Mouse (Mus musculus) hindbrain, embryonic 12.5 days (tissue): ENCODE data around the gene Vps16. TPM values are rescaled to one million over a fixed set of nuclear protein-coding genes. Genes with fewer than 3 reads are reported as not detected.

Experiments
- ATAC-seq: fragments of 200-750 bp; cut with Nextera tagmentation; 2 replicates; pipeline ENCODE4 v1.8.0; 2017; ENCODE audit warnings: moderate TSS enrichment; ENCODE audit not compliant: low FRiP score
- H3K27ac ChIP-seq: fragments of 300-500 bp; sonication (generic); 2 replicates; pipeline ENCODE4 v1.5.1; 2016; ENCODE audit warnings: mild to moderate bottlenecking
- H3K27me3 ChIP-seq: fragments of 300-500 bp; sonication (generic); 2 replicates; pipeline ENCODE4 v1.6.1; 2016; ENCODE audit warnings: mild to moderate bottlenecking
- H3K36me3 ChIP-seq: fragments of 300-500 bp; sonication (generic); 2 replicates; pipeline ENCODE4 v1.6.1; 2016; ENCODE audit warnings: mild to moderate bottlenecking
- H3K4me1 ChIP-seq: fragments of 300-500 bp; sonication (generic); 2 replicates; pipeline ENCODE4 v1.6.1; 2016
- H3K4me2 ChIP-seq: fragments of 300-500 bp; sonication (generic); replicated peaks from 2 replicates; pipeline ENCODE4 v1.6.1; 2016; ENCODE audit warnings: mild to moderate bottlenecking
- H3K4me3 ChIP-seq: fragments of 300-500 bp; sonication (generic); 2 replicates; pipeline ENCODE4 v1.5.1; 2016; ENCODE audit warnings: mild to moderate bottlenecking
- H3K9ac ChIP-seq: fragments of 300-500 bp; sonication (generic); 2 replicates; pipeline ENCODE4 v1.6.1; 2016; ENCODE audit warnings: mild to moderate bottlenecking, moderate library complexity
- H3K9me3 ChIP-seq: fragments of 300-500 bp; sonication (generic); replicated peaks from 2 replicates; pipeline ENCODE4 v1.6.1; 2016; ENCODE audit warnings: mild to moderate bottlenecking
- WGBS: fragments of 180-500 bp; shearing (Covaris S2); methylation state at CpG from one replicate; pipeline ENCODE4 v1.1.7; 2016; 5-methylcytosine and 5-hydroxymethylcytosine counted together
- polyA plus RNA-seq: library from polyadenylated mRNA; unstranded; fragments of >200 nt; fragmentation: Nextera tagmentation; extraction: Ambion mirVana; gene quantifications from 2 replicates; pipeline ENCODE4 v1.2.1, GENCODE M21; 2016

The Vps16 gene
- polyA plus RNA-seq, 1 experiment from 2014 or later = 107 TPM

GRCm38 (mm10) chr2:130451727-130452090 lies 27.6 kb downstream of the Vps16 start:
- 78% methylated on average over 3 of the region's 3 CpGs for WGBS

GRCm38 (mm10) chr2:130452266-130452665 lies 28.1 kb downstream of the Vps16 start:
- Histone ChIP-seq H3K4me1 (peaks cover 28% of the 10 kb centered on the region), H3K27ac (no peak overlapping the region), H3K4me2 (no peak overlapping the region), H3K9me3 (no peaks in the 10 kb centered on the region), H3K36me3 (no peaks in the 10 kb centered on the region), H3K4me3 (no peak overlapping the region), H3K9ac (no peak overlapping the region), H3K27me3 (peaks cover 7% of the 10 kb centered on the region; the same call in 1 of the 2 replicates)
- ATAC-seq = no peak
- WGBS = 70% methylated on average over 2 of the region's 2 CpGs

More at GRCm38 (mm10) chr2:130451727-130452090, 27.6 kb downstream of the Vps16 start:
- peaks cover 28% of the 10 kb centered on the region for H3K4me1 ChIP-seq
- peak overlapping the region; percentile 84 for H3K4me2 ChIP-seq
- no peak for ATAC-seq
- H3K9me3 ChIP-seq = no peaks in the 10 kb centered on the region
- no peaks in the 10 kb centered on the region for H3K36me3 ChIP-seq
- H3K27me3 ChIP-seq = peaks cover 7% of the 10 kb centered on the region; the same call in 1 of the 2 replicates
- H3K9ac ChIP-seq = peak overlapping the region; percentile 76; the same call in 1 of the 2 replicates
- peak overlapping the region; percentile 84; the same call in 1 of the 2 replicates for H3K4me3 ChIP-seq
- H3K27ac ChIP-seq = no peak overlapping the region

- Histone ChIP-seq H3K9ac (no peak overlapping the region), H3K36me3 (no peaks in the 10 kb centered on the region), H3K4me1 (peaks cover 28% of the 10 kb centered on the region), H3K27me3 (peaks cover under 1% of the 10 kb centered on the region; the same call in 1 of the 2 replicates), H3K4me3 (no peak overlapping the region), H3K27ac (no peak overlapping the region), H3K4me2 (no peak overlapping the region), H3K9me3 (no peaks in the 10 kb centered on the region)
- ATAC-seq = no peak
- 70% methylated on average over 6 of the region's 6 CpGs for whole genome bisulfite sequencing
These were observed 29.3 kb downstream of the Vps16 start for GRCm38 (mm10) chr2:130453421-130453820.

- H3K36me3 ChIP-seq = no peaks in the 10 kb centered on the region
These were observed 30.7 kb downstream of the Vps16 start for GRCm38 (mm10) chr2:130454748-130455370.

GRCm38 (mm10) chr2:130457871-130458270 lies 33.7 kb downstream of the Vps16 start:
- Histone ChIP-seq H3K27ac (no peak overlapping the region), H3K4me3 (no peak overlapping the region), H3K9me3 (no peaks in the 10 kb centered on the region), H3K36me3 (no peaks in the 10 kb centered on the region; the same call in 1 of the 2 replicates), H3K27me3 (no peaks in the 10 kb centered on the region), H3K4me2 (no peak overlapping the region), H3K4me1 (peaks cover 7% of the 10 kb centered on the region; the same call in 1 of the 2 replicates), H3K9ac (no peak overlapping the region)
- whole genome bisulfite sequencing = 83% methylated on average over 3 of the region's 3 CpGs
- no peak for ATAC-seq

More at GRCm38 (mm10) chr2:130454748-130455370, 30.7 kb downstream of the Vps16 start:
- WGBS = 82% methylated on average over 6 of the region's 6 CpGs
- no peaks in the 10 kb centered on the region for H3K9me3 ChIP-seq
- no peak for ATAC-seq
- H3K9ac ChIP-seq = no peak overlapping the region
- no peak overlapping the region for H3K4me2 ChIP-seq
- no peak overlapping the region for H3K27ac ChIP-seq
- H3K27me3 ChIP-seq = no peaks in the 10 kb centered on the region
- no peak overlapping the region for H3K4me3 ChIP-seq
- peaks cover 21% of the 10 kb centered on the region for H3K4me1 ChIP-seq

DNA sequence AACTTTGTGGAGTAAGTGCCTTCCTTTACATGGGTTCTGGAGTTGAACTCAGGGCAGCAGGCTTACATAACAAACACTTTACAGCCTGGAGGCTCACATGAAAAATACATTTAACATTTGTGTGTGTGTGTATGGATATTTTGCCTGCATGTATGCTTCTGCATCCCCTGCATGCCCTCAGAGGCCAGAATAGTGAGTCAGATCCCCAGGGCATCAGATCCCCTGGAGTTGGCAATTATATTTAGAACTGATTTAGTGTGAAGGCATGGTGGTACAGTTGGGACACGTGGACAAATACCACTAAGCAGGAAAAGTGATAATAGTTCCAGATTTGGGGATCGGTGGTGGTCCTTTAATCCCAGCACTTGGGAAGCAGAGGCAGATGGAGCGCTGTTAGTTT lies 35.4 kb downstream of the Vps16 start:
- no peaks in the 10 kb centered on the region for H3K9me3 ChIP-seq
- WGBS = 91% methylated on average over 3 of the region's 3 CpGs
- H3K9ac ChIP-seq = no peak overlapping the region
- ATAC-seq = no peak
- peaks cover 7% of the 10 kb centered on the region; the same call in 1 of the 2 replicates for H3K4me1 ChIP-seq
- H3K27me3 ChIP-seq = no peaks in the 10 kb centered on the region
- no peak overlapping the region for H3K27ac ChIP-seq
- no peaks in the 10 kb centered on the region; the same call in 1 of the 2 replicates for H3K36me3 ChIP-seq
- H3K4me2 ChIP-seq = no peak overlapping the region
- no peak overlapping the region for H3K4me3 ChIP-seq

GRCm38 (mm10) chr2:130461287-130462071 lies 37.3 kb downstream of the Vps16 start:
- Histone ChIP-seq H3K4me3 (no peak overlapping the region), H3K27ac (no peak overlapping the region), H3K9ac (no peak overlapping the region), H3K9me3 (no peaks in the 10 kb centered on the region), H3K27me3 (no peaks in the 10 kb centered on the region), H3K4me1 (0 out of 2 replicates have a peak, but pooled peaks cover 2% of the 10 kb centered on the region), H3K36me3 (no peaks in the 10 kb centered on the region; the same call in 1 of the 2 replicates), H3K4me2 (no peak overlapping the region)
- no peak for ATAC-seq
- 82% methylated on average over 15 of the region's 15 CpGs for WGBS

DNA sequence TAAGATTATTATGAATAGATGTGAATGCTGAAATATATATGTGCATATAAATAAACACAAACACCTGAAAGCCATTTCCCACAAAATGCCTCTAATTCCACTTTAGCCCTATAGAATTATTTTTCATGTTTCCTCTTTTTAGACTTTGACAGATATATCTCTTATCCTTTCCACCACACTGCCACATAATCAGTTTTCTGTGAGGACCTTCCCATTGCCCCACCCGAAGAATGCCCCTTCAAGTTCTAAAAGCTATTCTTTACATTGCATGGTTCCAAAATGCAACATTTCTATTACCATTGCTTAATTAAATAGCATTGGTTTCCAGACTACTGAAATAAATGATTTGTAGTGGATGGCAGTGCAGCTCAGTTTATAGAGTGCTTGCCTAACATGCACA lies 42.3 kb downstream of the Vps16 start:
- Histone ChIP-seq H3K27me3 (no peaks in the 10 kb centered on the region), H3K4me2 (no peak overlapping the region), H3K4me3 (no peak overlapping the region), H3K36me3 (no peaks in the 10 kb centered on the region; the same call in 1 of the 2 replicates), H3K27ac (no peak overlapping the region), H3K4me1 (peaks cover 18% of the 10 kb centered on the region), H3K9ac (no peak overlapping the region), H3K9me3 (no peaks in the 10 kb centered on the region)
- WGBS = 90% methylated on average over 1 of the region's 1 CpGs
- no peak for ATAC-seq

DNA sequence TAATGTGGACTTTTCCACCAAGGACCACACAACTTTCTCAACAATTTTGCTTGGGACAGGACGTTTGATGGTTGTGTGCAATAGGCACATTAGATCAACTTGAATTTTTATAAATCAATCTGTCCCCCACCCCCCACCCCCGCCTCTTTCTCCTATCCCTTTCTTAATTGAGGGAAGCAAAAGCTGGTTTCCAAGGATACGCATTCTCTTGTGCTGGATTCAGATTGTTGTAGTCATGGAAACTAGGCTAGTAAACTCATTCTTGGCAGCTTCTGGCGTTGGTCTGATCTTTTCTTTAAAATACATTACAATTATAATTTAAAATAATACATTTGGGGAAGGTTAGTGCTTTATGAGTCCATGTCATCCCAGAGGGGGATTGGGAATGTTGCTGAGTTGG lies 45.2 kb downstream of the Vps16 start:
- H3K4me2 ChIP-seq = no peak overlapping the region
- WGBS = 32% methylated on average over 4 of the region's 4 CpGs
- H3K27me3 ChIP-seq = no peaks in the 10 kb centered on the region
- no peaks in the 10 kb centered on the region for H3K36me3 ChIP-seq
- H3K9me3 ChIP-seq = no peaks in the 10 kb centered on the region
- H3K4me1 ChIP-seq = peaks cover 18% of the 10 kb centered on the region
- no peak for ATAC-seq
- no peak overlapping the region for H3K9ac ChIP-seq
- H3K27ac ChIP-seq = no peak overlapping the region
- H3K4me3 ChIP-seq = no peak overlapping the region

DNA sequence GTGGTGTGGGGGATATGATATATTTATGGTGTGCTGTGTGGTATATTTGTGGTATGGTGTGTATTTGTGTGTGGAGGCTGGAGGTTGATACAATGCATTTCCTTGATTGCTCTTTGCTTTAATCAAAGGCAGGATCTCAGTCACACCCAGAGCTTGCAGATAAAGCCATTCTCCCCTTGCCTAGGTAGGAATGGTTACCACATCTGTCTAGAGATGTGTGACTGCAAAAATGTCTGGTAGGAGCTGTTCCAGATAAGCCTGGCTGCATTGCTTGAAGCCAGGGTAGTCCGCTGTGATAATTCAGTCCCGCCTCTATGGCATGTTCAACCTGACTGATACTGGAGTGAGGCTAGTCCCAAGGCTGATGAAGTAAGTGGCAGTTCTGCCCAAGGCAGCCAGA lies 45.8 kb downstream of the Vps16 start:
- H3K4me2 ChIP-seq = no peak overlapping the region
- peak overlapping the region; percentile 17; the same call in 1 of the 2 replicates for H3K27ac ChIP-seq
- no peaks in the 10 kb centered on the region for H3K9me3 ChIP-seq
- H3K4me3 ChIP-seq = no peak overlapping the region
- ATAC-seq = no peak
- peaks cover 19% of the 10 kb centered on the region for H3K4me1 ChIP-seq
- 70% methylated on average over 2 of the region's 2 CpGs for WGBS
- H3K36me3 ChIP-seq = no peaks in the 10 kb centered on the region
- H3K9ac ChIP-seq = no peak overlapping the region
- no peaks in the 10 kb centered on the region for H3K27me3 ChIP-seq

- Histone ChIP-seq H3K27ac (no peak overlapping the region), H3K9me3 (no peaks in the 10 kb centered on the region), H3K36me3 (0 out of 2 replicates have a peak, but pooled peaks cover 4% of the 10 kb centered on the region), H3K9ac (no peak overlapping the region), H3K4me3 (no peak overlapping the region), H3K27me3 (no peaks in the 10 kb centered on the region), H3K4me2 (no peak overlapping the region), H3K4me1 (peaks cover 21% of the 10 kb centered on the region)
- WGBS = 85% methylated on average over 8 of the region's 8 CpGs
- ATAC-seq = no peak
These were observed 48.9 kb downstream of the Vps16 start for GRCm38 (mm10) chr2:130472908-130473510.

- H3K27ac ChIP-seq = no peak overlapping the region
- H3K9me3 ChIP-seq = 0 out of 2 replicates have a peak, but pooled peaks cover 6% of the 10 kb centered on the region
- no peak overlapping the region for H3K4me2 ChIP-seq
- ATAC-seq = no peak
- no peak overlapping the region for H3K4me3 ChIP-seq
- 0 out of 2 replicates have a peak, but pooled peaks cover 6% of the 10 kb centered on the region for H3K36me3 ChIP-seq
- WGBS = 94% methylated on average over 11 of the region's 11 CpGs
- no peaks in the 10 kb centered on the region for H3K27me3 ChIP-seq
- 0 out of 2 replicates have a peak, but pooled peaks cover 3% of the 10 kb centered on the region for H3K4me1 ChIP-seq
- no peak overlapping the region for H3K9ac ChIP-seq
These were observed 51.6 kb downstream of the Vps16 start for GRCm38 (mm10) chr2:130475764-130476163.
